Mouse (Mus musculus) neural tube, embryonic 11.5 days (tissue): Measurements from ENCODE around the gene Kdsr. TPM values are rescaled to one million over a fixed set of nuclear protein-coding genes. Genes with fewer than 3 reads are reported as not detected.

Experiments used
- ATAC-seq: fragments of 200-750 bp; cut with Nextera tagmentation; 2 replicates; pipeline ENCODE4 v1.8.0; 2017; ENCODE audit warnings: moderate number of reproducible peaks, mild to moderate bottlenecking, moderate TSS enrichment, moderate library complexity; ENCODE audit not compliant: insufficient read depth, low FRiP score, low TSS enrichment
- DNase-seq: peaks from one replicate; pipeline ENCODE4 v3.0.0-alpha.2; 2015; ENCODE audit warnings: low spot score
- H3K27ac ChIP-seq: fragments of 300-500 bp; sonication (generic); 2 replicates; pipeline ENCODE4 v1.5.1; 2014; ENCODE audit warnings: low read depth, mild to moderate bottlenecking, low read length
- H3K27me3 ChIP-seq: fragments of 300-500 bp; sonication (generic); 2 replicates; pipeline ENCODE4 v1.6.1; 2014; ENCODE audit warnings: mild to moderate bottlenecking, low read length, mixed read lengths; ENCODE audit not compliant: control insufficient read depth, insufficient read depth
- H3K36me3 ChIP-seq: fragments of 300-500 bp; sonication (generic); 2 replicates; pipeline ENCODE4 v1.6.1; 2014; ENCODE audit warnings: mild to moderate bottlenecking, low read length, moderate library complexity, mixed read lengths; ENCODE audit not compliant: control insufficient read depth, insufficient read depth
- H3K4me1 ChIP-seq: fragments of 300-500 bp; sonication (generic); 2 replicates; pipeline ENCODE4 v1.6.1; 2014; ENCODE audit warnings: low read length, mixed read lengths; ENCODE audit not compliant: control insufficient read depth, insufficient read depth
- H3K4me2 ChIP-seq: fragments of 300-500 bp; sonication (generic); 2 replicates; pipeline ENCODE4 v1.6.1; 2014; ENCODE audit warnings: low read depth, mild to moderate bottlenecking, moderate library complexity
- H3K4me3 ChIP-seq: fragments of 300-500 bp; sonication (generic); 2 replicates; pipeline ENCODE4 v1.5.1; 2014; ENCODE audit warnings: low read depth, low read length
- H3K9ac ChIP-seq: fragments of 300-500 bp; sonication (generic); 2 replicates; pipeline ENCODE4 v1.6.1; 2014; ENCODE audit warnings: mild to moderate bottlenecking, low read length
- H3K9me3 ChIP-seq: fragments of 300-500 bp; sonication (generic); 2 replicates; pipeline ENCODE4 v1.6.1; 2016; ENCODE audit warnings: low read length; ENCODE audit not compliant: control insufficient read depth
- WGBS: fragments of 180-500 bp; shearing (Covaris S2); extraction: QIAGEN DNeasy Blood & Tissue Kit; methylation state at CpG from one replicate; pipeline ENCODE4 v1.1.7; 2014; 5-methylcytosine and 5-hydroxymethylcytosine counted together
- polyA plus RNA-seq: library from polyadenylated mRNA; unstranded; fragments of >200 nt; fragmentation: Nextera tagmentation; extraction: Ambion mirVana; gene quantifications from 2 replicates; pipeline ENCODE4 v1.2.1, GENCODE M21; 2014

Gene Kdsr
- polyA plus RNA-seq, 1 experiment from 2014 or later, result 8.0 TPM

DNA sequence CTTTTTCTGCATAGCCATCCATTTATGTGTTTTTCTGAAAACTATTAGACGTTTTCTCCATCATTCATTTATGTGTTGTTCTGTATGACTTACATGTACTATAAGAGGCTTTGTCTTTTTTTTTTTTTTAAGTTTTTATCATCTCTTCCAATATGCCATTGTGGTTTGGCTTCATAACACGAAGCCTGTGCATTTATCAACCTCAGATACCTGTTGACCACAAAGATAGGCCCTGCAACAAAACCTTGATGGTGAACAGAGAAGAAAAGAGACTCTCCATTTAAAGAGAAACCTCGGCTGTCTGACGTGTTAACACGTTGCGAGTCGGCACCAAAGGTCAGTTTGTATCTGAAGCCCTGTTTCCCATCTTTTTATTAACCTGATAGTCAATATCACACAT lies 49.3 kb downstream of the Kdsr start:
- ATAC-seq (no peak), DNase-seq (peak; percentile 4)
- 85% methylated on average over 7 of the region's 7 CpGs for WGBS
- Histone ChIP-seq H3K9me3 (no peaks in the 10 kb centered on the region), H3K9ac (no peak overlapping the region), H3K4me3 (no peak overlapping the region), H3K27ac (no peak overlapping the region), H3K36me3 (no peaks in the 10 kb centered on the region), H3K27me3 (no peaks in the 10 kb centered on the region), H3K4me1 (peaks cover 8% of the 10 kb centered on the region; the same call in 1 of the 2 replicates), H3K4me2 (no peak overlapping the region)

DNA sequence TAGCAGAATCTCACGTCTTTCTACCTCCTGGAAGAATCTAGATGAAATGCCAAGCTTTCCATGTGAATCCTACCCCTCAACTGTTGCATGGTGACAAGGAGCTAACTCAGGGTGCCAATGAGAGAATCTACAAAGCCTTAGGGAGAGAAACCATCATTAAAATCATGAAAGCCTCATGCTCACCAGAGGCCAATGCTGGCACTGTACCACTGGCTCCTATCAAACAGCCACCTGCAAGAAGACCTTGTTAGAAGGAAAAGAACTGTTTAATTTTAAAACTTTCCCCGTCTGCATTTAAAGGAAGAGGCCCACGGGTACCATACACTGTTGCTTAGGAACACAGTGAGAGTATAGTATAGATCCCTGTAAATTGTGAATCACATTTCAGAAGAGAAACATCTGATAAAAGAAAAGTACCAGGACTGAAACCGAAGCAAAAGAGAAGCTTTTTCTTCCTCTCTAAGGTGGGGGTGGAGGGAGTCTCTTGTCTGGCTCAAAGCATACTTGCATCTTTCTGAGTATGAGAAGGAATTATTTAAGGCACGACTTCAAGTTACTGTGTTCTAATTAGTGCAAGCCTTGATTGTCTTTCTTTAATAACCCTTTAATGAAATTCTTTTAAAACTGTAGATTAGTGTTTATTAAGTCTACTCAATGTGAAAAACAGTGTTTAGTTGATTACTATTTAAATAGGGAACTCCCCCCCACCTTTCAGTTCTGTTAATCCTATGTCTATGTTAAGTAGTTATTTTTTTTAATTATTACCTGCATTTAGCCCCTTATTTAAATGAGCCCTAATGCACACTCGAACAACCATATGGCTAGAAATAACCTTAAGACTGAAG lies 52.3 kb downstream of the Kdsr start:
- Histone ChIP-seq H3K4me3 (no peak overlapping the region), H3K27me3 (no peaks in the 10 kb centered on the region), H3K36me3 (no peaks in the 10 kb centered on the region), H3K4me2 (no peak overlapping the region), H3K27ac (no peak overlapping the region), H3K4me1 (peaks cover 5% of the 10 kb centered on the region; the same call in 1 of the 2 replicates), H3K9me3 (no peaks in the 10 kb centered on the region), H3K9ac (no peak overlapping the region)
- ATAC-seq (no peak), DNase-seq (peak; percentile 3)
- WGBS, result 83% methylated on average over 6 of the region's 6 CpGs

DNA sequence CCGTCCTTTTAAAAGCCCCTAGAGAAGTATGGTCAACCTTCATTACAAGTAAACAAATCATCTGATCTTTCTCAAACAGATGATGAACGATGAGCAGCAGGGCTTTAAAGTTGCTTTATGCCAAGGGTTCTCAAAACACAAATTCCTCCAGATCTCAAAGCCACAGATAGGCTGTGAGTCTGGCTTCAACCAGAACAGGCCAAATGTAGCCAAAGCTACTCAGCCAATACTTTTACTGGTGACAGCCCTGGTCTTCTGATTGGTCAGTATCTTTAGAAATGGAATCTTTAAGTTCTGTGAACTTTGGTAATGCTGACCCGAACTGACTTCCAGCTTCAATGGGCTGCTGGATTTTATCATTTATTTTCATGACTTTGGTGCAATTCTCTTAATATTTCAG lies 56.3 kb downstream of the Kdsr start:
- H3K4me1 ChIP-seq, result no peaks in the 10 kb centered on the region
- no peaks in the 10 kb centered on the region for H3K27me3 ChIP-seq
- no peak for ATAC-seq
- no peaks in the 10 kb centered on the region for H3K36me3 ChIP-seq
- DNase-seq, result no peak
- H3K9ac ChIP-seq, result no peak overlapping the region
- H3K27ac ChIP-seq, result no peak overlapping the region
- H3K4me3 ChIP-seq, result no peak overlapping the region
- H3K4me2 ChIP-seq, result no peak overlapping the region
- 69% methylated on average over 3 of the region's 3 CpGs for WGBS
- no peaks in the 10 kb centered on the region for H3K9me3 ChIP-seq

DNA sequence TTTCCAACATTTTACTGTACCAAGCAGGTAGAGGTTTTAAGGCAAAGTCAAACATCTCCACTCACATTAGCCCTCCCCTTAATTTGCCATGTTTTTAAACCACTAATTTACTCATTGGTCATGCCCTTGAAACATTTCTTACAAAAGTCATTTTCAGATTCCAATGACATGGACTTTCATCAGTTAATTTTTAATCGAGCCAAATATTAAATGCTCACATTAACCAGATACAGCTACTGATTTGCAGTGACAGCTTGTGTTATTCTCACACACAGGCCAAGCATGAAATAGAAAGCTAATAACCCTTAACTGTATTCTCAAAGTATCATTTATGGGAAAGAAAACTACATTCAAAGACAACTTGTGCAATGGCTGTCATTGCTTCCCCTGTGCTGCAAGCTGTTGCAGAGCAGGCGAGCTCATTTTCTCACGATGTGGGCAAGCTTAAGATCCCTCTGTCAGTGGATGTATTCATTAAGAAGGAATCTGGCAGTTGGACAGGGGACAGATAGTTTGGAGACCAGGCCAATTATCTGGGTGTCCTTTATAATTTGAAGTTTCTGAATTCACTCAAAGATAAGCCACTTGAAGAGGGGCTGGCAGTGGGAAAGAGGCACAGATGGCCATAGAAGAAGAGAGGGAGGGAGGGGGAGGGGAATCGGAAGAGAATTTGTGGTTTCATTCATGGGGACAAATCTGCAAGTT lies 56.9 kb downstream of the Kdsr start:
- Histone ChIP-seq H3K4me3 (no peak overlapping the region), H3K27me3 (no peaks in the 10 kb centered on the region), H3K27ac (no peak overlapping the region), H3K36me3 (no peaks in the 10 kb centered on the region), H3K4me1 (no peaks in the 10 kb centered on the region), H3K9me3 (no peaks in the 10 kb centered on the region), H3K9ac (no peak overlapping the region), H3K4me2 (no peak overlapping the region)
- no peak for ATAC-seq
- no peak for DNase-seq
- WGBS, result 82% methylated on average over 4 of the region's 4 CpGs

DNA sequence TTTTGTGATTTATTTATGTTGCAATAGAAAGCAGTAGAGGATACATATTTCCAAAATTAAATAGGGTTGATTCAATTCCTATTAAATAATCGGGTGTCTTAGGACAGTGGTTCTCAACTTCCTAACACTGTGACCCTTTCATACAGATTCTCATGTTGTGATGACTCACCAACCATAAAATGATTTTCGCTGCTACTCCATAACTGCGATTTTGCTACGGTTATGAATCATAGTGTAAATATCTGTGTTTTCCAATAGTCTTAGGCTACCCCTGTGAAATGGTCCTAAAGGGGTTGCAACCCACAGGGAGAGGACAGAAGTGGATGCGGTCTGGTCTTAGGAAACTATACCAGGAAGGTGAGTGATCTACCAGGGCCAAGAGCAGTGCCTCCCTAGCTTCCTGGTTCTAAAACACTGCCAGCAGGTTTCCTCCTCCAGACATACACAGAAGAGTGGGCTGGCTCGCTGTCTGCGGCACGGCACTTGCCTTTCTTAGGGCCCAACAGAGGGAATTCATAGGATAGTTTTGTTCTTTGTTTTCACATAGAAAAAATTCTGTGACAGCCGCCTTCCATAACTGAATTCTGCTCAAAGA lies 58.9 kb downstream of the Kdsr start:
- Histone ChIP-seq H3K9ac (no peak overlapping the region), H3K4me3 (no peak overlapping the region), H3K9me3 (no peaks in the 10 kb centered on the region), H3K27ac (no peak overlapping the region), H3K4me2 (no peak overlapping the region), H3K4me1 (no peaks in the 10 kb centered on the region), H3K36me3 (no peaks in the 10 kb centered on the region), H3K27me3 (no peaks in the 10 kb centered on the region)
- 94% methylated on average over 9 of the region's 9 CpGs for WGBS
- DNase-seq (no peak), ATAC-seq (no peak)

DNA sequence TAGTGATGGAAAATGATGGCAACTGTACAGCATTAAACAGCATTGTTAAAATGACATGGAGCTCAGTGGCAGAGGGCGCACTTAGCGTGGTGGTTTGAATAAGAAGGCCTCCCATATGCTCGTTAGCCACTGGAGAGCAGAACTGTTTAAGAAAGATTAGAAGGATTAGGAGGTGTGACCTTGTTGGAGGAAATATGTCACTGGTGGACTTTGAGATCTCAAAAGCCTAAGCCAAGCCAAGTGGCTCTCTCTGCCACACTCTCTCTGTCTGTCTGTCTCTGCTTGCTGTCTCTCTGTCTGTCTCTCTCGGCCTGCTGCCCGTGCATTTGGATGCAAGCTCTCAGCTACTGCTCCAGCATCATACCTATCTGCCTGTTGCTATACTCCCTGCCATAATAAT lies 63.1 kb downstream of the Kdsr start:
- Histone ChIP-seq H3K4me1 (no peaks in the 10 kb centered on the region), H3K27ac (no peak overlapping the region), H3K9me3 (no peaks in the 10 kb centered on the region), H3K27me3 (no peaks in the 10 kb centered on the region), H3K9ac (no peak overlapping the region), H3K4me2 (no peak overlapping the region), H3K36me3 (no peaks in the 10 kb centered on the region), H3K4me3 (no peak overlapping the region)
- ATAC-seq (no peak), DNase-seq (no peak)
- WGBS, result 92% methylated on average over 5 of the region's 5 CpGs

DNA sequence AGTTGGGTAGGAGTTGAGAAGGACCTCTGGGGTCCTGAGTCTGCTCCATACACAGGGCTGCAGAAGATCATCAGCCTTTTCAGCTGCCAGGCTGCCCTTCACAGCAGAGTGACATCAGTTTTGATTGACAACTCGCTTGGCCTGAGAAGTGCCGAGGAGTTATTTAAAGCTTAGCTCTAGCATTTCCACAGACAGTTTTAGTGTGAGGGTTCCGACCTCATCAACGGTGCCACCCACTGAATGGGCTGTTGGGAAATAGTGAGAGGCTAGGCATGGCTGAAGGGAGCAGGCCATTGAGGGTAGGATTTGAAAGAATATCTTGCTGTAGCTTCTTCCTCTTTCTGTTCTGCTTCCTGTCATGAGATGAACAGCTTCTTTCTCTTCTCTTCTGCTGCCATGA lies 63.9 kb downstream of the Kdsr start:
- H3K4me3 ChIP-seq, result no peak overlapping the region
- no peak overlapping the region for H3K27ac ChIP-seq
- no peaks in the 10 kb centered on the region for H3K27me3 ChIP-seq
- no peaks in the 10 kb centered on the region for H3K9me3 ChIP-seq
- no peak overlapping the region for H3K9ac ChIP-seq
- no peak overlapping the region for H3K4me2 ChIP-seq
- DNase-seq, result no peak
- ATAC-seq, result no peak
- no peaks in the 10 kb centered on the region for H3K36me3 ChIP-seq
- H3K4me1 ChIP-seq, result no peaks in the 10 kb centered on the region
- WGBS, result 92% methylated on average over 4 of the region's 4 CpGs

DNA sequence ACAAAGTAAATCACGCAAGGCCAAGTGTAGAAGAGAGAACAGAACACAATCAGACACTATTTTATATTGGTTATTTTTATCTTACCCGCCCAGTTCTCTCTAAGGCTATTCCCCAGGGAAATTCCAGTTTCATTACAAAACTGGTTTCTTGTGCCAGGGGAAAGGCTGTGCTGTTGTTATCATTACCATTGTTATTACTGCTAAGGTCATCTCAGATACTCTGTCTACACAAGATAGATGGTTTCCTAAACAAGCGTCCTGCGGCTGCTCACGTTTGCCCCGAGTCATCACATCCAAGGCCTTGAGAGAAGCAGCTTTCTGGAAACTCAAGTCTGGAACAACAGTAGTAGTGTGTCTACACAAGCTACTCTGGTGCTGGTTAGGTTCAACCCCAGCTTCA lies 65.2 kb downstream of the Kdsr start:
- no peaks in the 10 kb centered on the region for H3K4me1 ChIP-seq
- H3K4me2 ChIP-seq, result no peak overlapping the region
- no peaks in the 10 kb centered on the region for H3K9me3 ChIP-seq
- no peaks in the 10 kb centered on the region for H3K27me3 ChIP-seq
- no peak overlapping the region for H3K9ac ChIP-seq
- no peak for DNase-seq
- no peak overlapping the region for H3K27ac ChIP-seq
- no peak for ATAC-seq
- no peaks in the 10 kb centered on the region for H3K36me3 ChIP-seq
- no peak overlapping the region for H3K4me3 ChIP-seq
- WGBS, result 80% methylated on average over 6 of the region's 6 CpGs
